Mouse (Mus musculus) fibroblast of lung, adult 2 months (primary cell): ENCODE measurements around the gene Trim15.

Source experiments
- DNase-seq: peaks from one replicate; pipeline ENCODE4 v3.0.0-alpha.2; 2011; ENCODE audit warnings: low read depth

Gene Trim15

GRCm38 (mm10) chr17:36826002-36826401 lies 41.0 kb downstream of the Trim15 start:
- peak; percentile 36 for DNase-seq

- no peak for DNase-seq
Measured at GRCm38 (mm10) chr17:36825525-36825924, 41.5 kb downstream of the Trim15 start.

GRCm38 (mm10) chr17:36824005-36824404 lies 43.0 kb downstream of the Trim15 start:
- peak; percentile 44 for DNase-seq

- DNase-seq: no peak
Measured at GRCm38 (mm10) chr17:36811871-36812270, 55.1 kb downstream of the Trim15 start, which contains the start of gene H2-M10.6. TSS of gene H2-M10.6 (plus strand) at chr17:36812171.
